Mouse (Mus musculus) forebrain, embryonic 16.5 days (tissue): Measurements from ENCODE around the gene Pcdh18. TPM values are rescaled to one million over a fixed set of nuclear protein-coding genes. Genes with fewer than 3 reads are reported as not detected.
A peak's percentile ranks its signal among the peaks of the same experiment; 100 is the strongest.

Experiments used
- ATAC-seq: fragments of 200-750 bp; cut with Nextera tagmentation; 2 replicates; pipeline ENCODE4 v1.8.0; 2017; ENCODE audit warnings: mild to moderate bottlenecking, moderate library complexity
- H3K27ac ChIP-seq: fragments of 300-500 bp; sonication (generic); 2 replicates; pipeline ENCODE4 v1.5.1; 2014; ENCODE audit warnings: low read length, control low read depth
- H3K27me3 ChIP-seq: fragments of 300-500 bp; sonication (generic); replicated peaks from 2 replicates; pipeline ENCODE4 v1.6.1; 2014; ENCODE audit warnings: low read length; ENCODE audit not compliant: control insufficient read depth, insufficient read depth
- H3K36me3 ChIP-seq: fragments of 300-500 bp; sonication (generic); 2 replicates; pipeline ENCODE4 v1.6.1; 2014; ENCODE audit not compliant: control insufficient read depth, insufficient read depth
- H3K4me1 ChIP-seq: fragments of 300-500 bp; sonication (generic); replicated peaks from 2 replicates; pipeline ENCODE4 v1.6.1; 2014; ENCODE audit warnings: low read length; ENCODE audit not compliant: control insufficient read depth, insufficient read depth
- H3K4me2 ChIP-seq: fragments of 300-500 bp; sonication (generic); 2 replicates; pipeline ENCODE4 v1.6.1; 2014; ENCODE audit warnings: mild to moderate bottlenecking, low read length, control low read depth
- H3K4me3 ChIP-seq: fragments of 300-500 bp; sonication (generic); replicated peaks from 2 replicates; pipeline ENCODE4 v1.5.1; 2014; ENCODE audit warnings: mild to moderate bottlenecking, low read length, control low read depth
- H3K9ac ChIP-seq: fragments of 300-500 bp; sonication (generic); replicated peaks from 2 replicates; pipeline ENCODE4 v1.6.1; 2014; ENCODE audit warnings: low read depth, low read length, control low read depth
- H3K9me3 ChIP-seq: fragments of 300-500 bp; sonication (generic); 2 replicates; pipeline ENCODE4 v1.6.1; 2016; ENCODE audit warnings: low read length; ENCODE audit not compliant: control insufficient read depth
- WGBS: fragments of 180-500 bp; shearing (Covaris S2); extraction: QIAGEN DNeasy Blood & Tissue Kit; methylation state at CpG from one replicate; pipeline ENCODE4 v1.1.7; 2014; 5-methylcytosine and 5-hydroxymethylcytosine counted together
- polyA plus RNA-seq: library from polyadenylated mRNA; unstranded; fragments of >200 nt; fragmentation: Nextera tagmentation; extraction: Ambion mirVana; gene quantifications from 2 replicates; pipeline ENCODE4 v1.2.1, GENCODE M21; 2015

Pcdh18 gene
- polyA plus RNA-seq, 1 experiment from 2014 or later = 21.6 TPM

- Histone ChIP-seq H3K27me3 (no peaks in the 10 kb centered on the region), H3K27ac (peak overlapping the region; percentile 89), H3K9ac (peak overlapping the region; percentile 69), H3K9me3 (no peaks in the 10 kb centered on the region), H3K4me3 (peak overlapping the region; percentile 76), H3K36me3 (no peaks in the 10 kb centered on the region; the same call in 1 of the 2 replicates), H3K4me1 (peaks cover 30% of the 10 kb centered on the region), H3K4me2 (peak overlapping the region; percentile 75)
- under 1% methylated on average over 36 of the region's 36 CpGs for WGBS
- ATAC-seq = no peak; the same call in 1 of the 2 replicates
Measured at GRCm38 (mm10) chr3:49755986-49756845, 909 bp downstream of the Pcdh18 start.

GRCm38 (mm10) chr3:49752766-49753165 is 4.4 kb downstream of the Pcdh18 start:
- Histone ChIP-seq H3K4me3 (peak overlapping the region; percentile 20), H3K27me3 (no peaks in the 10 kb centered on the region), H3K9me3 (no peaks in the 10 kb centered on the region), H3K27ac (no peak overlapping the region), H3K4me1 (peaks cover 27% of the 10 kb centered on the region), H3K36me3 (peaks cover 1% of the 10 kb centered on the region; the same call in 1 of the 2 replicates), H3K4me2 (peak overlapping the region; percentile 75), H3K9ac (peak overlapping the region; percentile 30; the same call in 1 of the 2 replicates)
- ATAC-seq = no peak
- 46% methylated on average over 4 of the region's 4 CpGs for WGBS

- no peaks in the 10 kb centered on the region for H3K27me3 ChIP-seq
- H3K4me1 ChIP-seq = peaks cover 19% of the 10 kb centered on the region
- H3K4me3 ChIP-seq = no peak overlapping the region
- no peak overlapping the region for H3K27ac ChIP-seq
- no peak overlapping the region for H3K4me2 ChIP-seq
- 59% methylated on average over 8 of the region's 8 CpGs for WGBS
- ATAC-seq = no peak
- peaks cover 8% of the 10 kb centered on the region for H3K36me3 ChIP-seq
- H3K9ac ChIP-seq = no peak overlapping the region
- no peaks in the 10 kb centered on the region for H3K9me3 ChIP-seq
Measured at GRCm38 (mm10) chr3:49749491-49750284, 7.4 kb downstream of the Pcdh18 start.

- no peak for ATAC-seq
- no peaks in the 10 kb centered on the region for H3K27me3 ChIP-seq
- peaks cover 14% of the 10 kb centered on the region for H3K36me3 ChIP-seq
- H3K9ac ChIP-seq = no peak overlapping the region
- WGBS = 100% methylated on average over 1 of the region's 1 CpGs
- H3K4me1 ChIP-seq = peaks cover 7% of the 10 kb centered on the region
- no peak overlapping the region for H3K4me2 ChIP-seq
- no peaks in the 10 kb centered on the region for H3K9me3 ChIP-seq
- H3K27ac ChIP-seq = no peak overlapping the region
- no peak overlapping the region for H3K4me3 ChIP-seq
Measured at GRCm38 (mm10) chr3:49748054-49748453, 9.1 kb downstream of the Pcdh18 start.

GRCm38 (mm10) chr3:49739061-49739460 is 18.1 kb downstream of the Pcdh18 start:
- Histone ChIP-seq H3K4me3 (no peak overlapping the region), H3K27ac (no peak overlapping the region), H3K27me3 (no peaks in the 10 kb centered on the region), H3K36me3 (peaks cover 2% of the 10 kb centered on the region; the same call in 1 of the 2 replicates), H3K9ac (no peak overlapping the region), H3K9me3 (no peaks in the 10 kb centered on the region), H3K4me1 (no peaks in the 10 kb centered on the region), H3K4me2 (no peak overlapping the region)
- ATAC-seq = no peak
- WGBS = 66% methylated on average over 2 of the region's 2 CpGs

- no peak overlapping the region for H3K27ac ChIP-seq
- no peak overlapping the region for H3K4me2 ChIP-seq
- no peak for ATAC-seq
- H3K36me3 ChIP-seq = no peaks in the 10 kb centered on the region; the same call in 1 of the 2 replicates
- no peak overlapping the region for H3K4me3 ChIP-seq
- H3K9ac ChIP-seq = no peak overlapping the region
- no peaks in the 10 kb centered on the region for H3K9me3 ChIP-seq
- no peaks in the 10 kb centered on the region for H3K27me3 ChIP-seq
- no peaks in the 10 kb centered on the region for H3K4me1 ChIP-seq
Measured at GRCm38 (mm10) chr3:49738531-49738930, 18.6 kb downstream of the Pcdh18 start.

- Histone ChIP-seq H3K9ac (no peak overlapping the region), H3K36me3 (no peaks in the 10 kb centered on the region), H3K9me3 (no peaks in the 10 kb centered on the region), H3K4me1 (no peaks in the 10 kb centered on the region), H3K27me3 (no peaks in the 10 kb centered on the region), H3K27ac (no peak overlapping the region), H3K4me2 (no peak overlapping the region), H3K4me3 (no peak overlapping the region)
- WGBS = 10% methylated on average over 2 of the region's 2 CpGs
- ATAC-seq = no peak
Measured at GRCm38 (mm10) chr3:49706503-49706902, 50.6 kb downstream of the Pcdh18 start.

GRCm38 (mm10) chr3:49699951-49700350 is 57.2 kb downstream of the Pcdh18 start:
- Histone ChIP-seq H3K4me1 (peaks cover 5% of the 10 kb centered on the region; the same call in 1 of the 2 replicates), H3K36me3 (no peaks in the 10 kb centered on the region), H3K4me2 (no peak overlapping the region), H3K27ac (no peak overlapping the region), H3K4me3 (no peak overlapping the region), H3K9me3 (no peaks in the 10 kb centered on the region), H3K27me3 (no peaks in the 10 kb centered on the region), H3K9ac (no peak overlapping the region)
- no peak for ATAC-seq
- WGBS = 4% methylated on average over 2 of the region's 2 CpGs
